Mouse (Mus musculus): ENCODE data around the gene Syne1.

DNA sequence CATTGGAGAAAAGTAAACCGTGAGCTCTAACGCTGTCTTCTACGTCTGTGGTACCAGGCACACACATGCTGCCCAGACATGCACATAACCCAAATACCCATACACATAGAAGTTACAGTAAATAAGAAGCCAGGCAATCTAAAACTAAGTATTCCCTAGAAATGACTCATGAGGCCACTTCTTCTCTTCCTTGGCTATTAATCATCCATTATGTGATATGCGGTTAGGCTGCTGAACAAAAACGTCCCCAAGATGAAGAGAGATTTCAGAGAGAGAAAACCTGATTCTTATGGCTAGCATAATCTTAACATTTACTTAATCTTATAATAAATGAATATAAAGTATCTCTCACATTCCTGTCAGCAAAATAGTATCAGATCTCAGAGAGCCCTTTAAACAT is 409.8 kb downstream of the Syne1 start:
- TF ChIP-seq POLR2A (IDR thresholded peaks at IDR 0.05; ENCODE audit: insufficient read depth, low read depth, low read length) (no peak), CTCF (IDR thresholded peaks at IDR 0.05; ENCODE audit: insufficient read depth, low read depth, low read length) (no peak)
